Mouse (Mus musculus): Measurements from ENCODE around the gene Ttyh2.

DNA sequence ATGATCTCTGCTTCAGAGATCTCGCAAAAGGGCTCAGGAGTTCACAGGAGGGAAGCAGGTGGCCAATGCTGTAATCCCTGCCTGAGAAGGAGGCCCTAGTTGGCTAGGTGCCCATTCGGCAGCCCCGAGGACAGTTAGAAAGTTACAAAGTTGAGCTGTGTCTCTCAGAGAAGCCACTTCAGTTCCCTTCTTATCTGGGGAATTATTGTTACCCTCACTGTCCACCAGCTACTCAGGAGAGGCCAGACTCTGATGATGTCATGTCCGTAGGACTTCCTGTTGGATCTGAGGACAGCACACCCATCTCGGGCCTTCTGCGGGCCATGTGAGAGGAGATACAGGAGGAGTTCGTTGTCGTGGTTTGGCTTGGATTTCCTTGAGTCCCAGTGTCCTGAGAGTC is 4.4 kb downstream of the Ttyh2 start:
- TF ChIP-seq CTCF (IDR thresholded peaks at IDR 0.05; ENCODE audit: extremely low read depth, insufficient read length, insufficient replicate concordance, low read depth, low read length) (no peak), POLR2A (IDR thresholded peaks at IDR 0.05; ENCODE audit: low read depth, low read length) (no peak)

Measured in small intestine, adult 2 months (tissue).